Mouse (Mus musculus) gastrocnemius, postnatal 36 days (tissue): ENCODE results near the gene Ttll6. TPM values are rescaled to one million over a fixed set of nuclear protein-coding genes. Genes with fewer than 3 reads are reported as not detected.
A peak's percentile ranks its signal among the peaks of the same experiment; 100 is the strongest.
"Not testable (repeated sequence)": the region's sequence is repeated elsewhere in the genome, so short reads cannot be mapped to it uniquely, and the experiment has no call there.

Experiments used
- DNase-seq, 2 experiments: peaks; one replicate each; pipeline ENCODE4 v3.0.0; 2022
- intact Hi-C: fragments of 180-260 bp; cut with DNase I; formaldehyde crosslinking; loops from one replicate; pipeline ENCODE4 v1.15.1; 2025
- long read RNA-seq, 2 experiments: library from polyadenylated mRNA; stranded (forward); transcript quantifications; one replicate each; pipeline ENCODE4 v2.0.0; 2021
- total RNA-seq, 2 experiments: library from RNA; stranded (reverse); gene quantifications; 2 replicates each; pipeline ENCODE4 v1.2.3; 2021

The Ttll6 gene
- not detected for total RNA-seq
- long read RNA-seq, experiment 1: 0 reads
- long read RNA-seq, experiment 2: 0 reads

DNA sequence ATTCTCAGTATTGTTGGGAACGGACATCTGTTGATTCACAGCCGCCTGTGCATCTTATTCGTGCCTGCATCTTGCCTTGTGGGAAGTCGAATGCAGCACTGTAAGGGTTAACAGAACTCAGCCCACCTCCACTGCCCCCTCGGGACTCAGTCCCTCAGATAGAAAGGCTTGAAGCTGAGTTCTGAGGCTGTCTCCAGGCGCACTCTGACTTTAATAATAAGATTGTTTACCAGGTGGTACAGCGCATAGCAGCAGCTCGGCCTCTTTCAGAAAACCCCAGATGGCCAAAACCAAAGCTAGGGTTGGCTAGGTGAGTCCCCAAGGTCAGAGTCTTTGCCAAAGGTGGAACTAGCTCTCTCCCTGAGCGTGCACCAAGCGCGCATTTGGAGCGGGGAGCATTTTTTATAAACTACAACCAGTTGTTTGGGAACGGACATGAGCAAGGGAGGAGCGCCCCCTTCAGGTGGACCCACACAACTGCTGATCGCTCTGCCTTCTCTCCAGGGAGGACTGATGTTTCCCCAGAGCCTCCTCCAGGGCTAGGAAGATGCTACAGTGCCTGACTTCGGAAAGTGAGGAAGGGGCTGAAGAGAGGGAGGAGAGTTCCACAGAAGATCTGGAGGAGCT is at the start of gene Ttll6:
Ttll6 (plus strand) TSS at position 548 of the 627 bp plus-strand sequence.
- DNase-seq: peak in 1 of 2 experiments; percentile 9
- intact Hi-C loops: no loop called here

DNA sequence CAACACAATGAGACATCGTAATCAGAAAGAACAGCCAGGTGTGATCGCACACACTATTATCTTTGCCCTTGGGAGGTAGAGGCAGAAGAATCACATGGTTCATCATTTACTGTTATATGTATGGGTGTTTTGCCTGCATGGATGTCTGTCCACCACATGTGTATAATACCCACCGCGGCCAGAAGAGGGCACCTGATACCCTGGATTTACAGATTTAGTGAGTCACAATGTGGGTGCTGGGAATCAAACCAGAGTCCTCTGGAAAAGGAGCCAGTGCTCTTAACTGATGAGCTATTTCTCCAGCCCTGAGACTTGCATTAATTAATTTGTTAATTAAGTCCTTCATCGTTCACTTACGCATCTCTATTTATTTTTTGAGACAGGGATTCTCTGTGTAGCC is 45.6 kb upstream of the Ttll6 start:
- intact Hi-C loops: no loop called here
- no peak for DNase-seq

DNA sequence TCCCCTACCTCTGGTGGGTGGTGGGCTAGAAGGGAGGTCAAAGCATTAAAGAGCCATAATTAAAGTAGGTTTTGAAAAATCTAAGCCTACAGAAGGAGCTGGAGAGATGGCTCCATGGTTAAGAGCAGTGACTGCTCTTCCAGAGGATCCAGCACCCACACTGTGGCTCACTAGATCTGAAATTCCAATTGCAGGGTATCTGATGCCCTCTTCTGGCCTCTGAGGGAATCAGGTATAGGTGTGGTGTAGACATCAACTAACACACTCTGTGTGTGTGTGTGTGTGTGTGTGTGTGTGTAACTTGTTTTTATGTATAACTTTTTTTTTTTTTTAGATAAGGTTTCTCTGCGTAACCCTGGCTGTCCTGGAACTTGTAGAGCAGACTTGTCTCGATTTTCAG is 42.5 kb upstream of the Ttll6 start:
- intact Hi-C loops: loop anchor here (5.0 to 10.0 kb wide), 3 partner anchors 36 to 216 kb away; no protein-coding TSS in a partner anchor
- no peak for DNase-seq

DNA sequence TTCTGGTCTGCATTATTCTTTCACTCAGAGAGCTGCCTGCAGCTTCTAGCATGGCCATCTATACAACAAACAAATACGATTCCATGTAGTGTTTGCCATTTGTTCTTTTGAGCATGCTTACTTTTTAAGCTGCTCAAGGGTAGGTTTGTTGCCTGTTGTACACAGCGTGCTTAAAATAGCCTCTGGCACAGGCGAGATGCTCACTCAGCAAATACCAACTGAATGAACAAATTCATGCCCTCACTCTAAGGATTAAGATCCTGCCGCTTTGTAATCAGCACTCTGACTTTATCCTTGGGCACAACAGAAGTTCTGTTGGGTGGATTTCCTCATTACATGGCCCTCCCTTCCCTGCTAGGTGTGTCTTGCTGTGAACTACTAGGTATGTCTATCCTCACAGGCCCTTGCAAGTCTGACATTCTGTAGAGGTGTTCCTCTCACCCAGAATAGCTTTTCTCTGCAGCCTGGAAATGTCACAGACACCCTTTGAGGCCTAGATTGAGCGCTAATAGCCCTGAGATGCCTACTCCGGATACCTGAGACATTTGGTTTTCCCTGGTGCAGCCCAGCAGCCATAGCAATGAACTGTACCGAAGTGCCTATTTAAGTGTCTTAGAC is 40.8 kb upstream of the Ttll6 start:
- intact Hi-C loops: loop anchor here (5.0 to 10.0 kb wide), 3 partner anchors 35 to 218 kb away; no protein-coding TSS in a partner anchor
- DNase-seq: no peak

- intact Hi-C loops: loop anchor here (5.0 to 10.0 kb wide), 3 partner anchors 34 to 219 kb away; no protein-coding TSS in a partner anchor
- DNase-seq: peak in 1 of 2 experiments; percentile 26
Observed at GRCm38 (mm10) chr11:96093361-96093760, 40.2 kb upstream of the Ttll6 start.

DNA sequence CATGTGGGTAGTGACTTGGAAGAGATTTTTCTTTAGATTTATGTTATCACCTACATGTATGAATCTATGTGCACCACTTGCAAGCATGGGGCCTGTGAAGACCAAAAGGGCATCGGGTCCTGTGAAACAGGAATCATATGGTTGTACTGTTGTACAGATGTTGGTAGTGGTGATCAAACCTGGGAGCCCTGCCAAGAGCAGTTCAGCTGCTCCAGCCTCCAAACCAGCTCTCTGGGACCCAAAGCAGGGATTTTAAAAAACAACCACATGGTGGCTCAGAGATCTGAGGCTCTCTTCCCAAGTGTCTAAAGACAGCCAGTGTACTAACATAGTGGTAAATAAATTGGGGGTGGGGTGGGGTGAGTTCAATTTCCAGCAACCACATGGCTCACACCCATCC is 25.2 kb upstream of the Ttll6 start:
- no peak for DNase-seq
- intact Hi-C loops: no loop called here

DNA sequence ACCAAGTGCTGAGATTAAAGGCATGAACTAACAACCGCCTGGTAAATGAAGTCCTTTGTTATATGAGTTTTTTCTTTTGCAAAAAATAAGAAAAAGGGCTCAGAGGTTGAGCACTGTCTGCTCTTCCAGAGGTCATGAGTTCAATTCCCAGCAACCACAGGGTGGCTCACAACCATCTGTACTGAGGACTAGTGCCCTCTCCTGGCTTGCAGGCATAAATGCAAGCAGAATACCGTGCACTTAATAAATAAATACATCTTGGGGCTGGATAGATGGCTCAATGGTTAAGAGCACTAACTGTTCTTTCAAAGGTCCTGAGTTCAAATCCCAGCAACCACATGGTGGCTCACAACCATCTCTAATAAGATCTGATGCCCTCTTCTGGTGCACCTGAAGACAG is 22.6 kb upstream of the Ttll6 start:
- DNase-seq, intact Hi-C loops: not testable (repeated sequence)

- intact Hi-C loops: no loop called here
- no peak for DNase-seq
Observed at GRCm38 (mm10) chr11:96111751-96112150, 21.8 kb upstream of the Ttll6 start, which contains the start of gene Calcoco2. Calcoco2 (minus strand) TSS chr11:96111964.

DNA sequence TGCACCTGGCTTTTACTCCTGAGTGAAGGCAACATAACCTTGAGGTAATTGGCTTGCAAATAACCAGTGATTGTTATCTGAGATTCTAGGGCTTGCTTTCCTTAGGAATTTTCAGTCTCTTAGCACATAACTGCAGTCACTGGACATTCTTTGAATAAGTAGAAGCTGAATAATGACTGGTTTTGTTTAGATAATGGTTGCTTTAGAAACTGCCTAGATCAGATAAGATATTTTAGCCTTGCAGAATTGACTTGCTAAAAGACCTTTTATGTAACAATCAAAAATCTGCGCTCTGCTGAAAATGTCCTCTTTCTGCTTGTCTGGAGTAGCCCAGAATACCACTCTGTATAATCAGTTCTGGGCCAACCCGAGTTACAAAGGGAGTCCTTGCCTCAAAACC is 19.5 kb upstream of the Ttll6 start:
- intact Hi-C loops: no loop called here
- DNase-seq: no peak

GRCm38 (mm10) chr11:96115416-96115815 is 18.2 kb upstream of the Ttll6 start:
- no peak for DNase-seq
- intact Hi-C loops: no loop called here

DNA sequence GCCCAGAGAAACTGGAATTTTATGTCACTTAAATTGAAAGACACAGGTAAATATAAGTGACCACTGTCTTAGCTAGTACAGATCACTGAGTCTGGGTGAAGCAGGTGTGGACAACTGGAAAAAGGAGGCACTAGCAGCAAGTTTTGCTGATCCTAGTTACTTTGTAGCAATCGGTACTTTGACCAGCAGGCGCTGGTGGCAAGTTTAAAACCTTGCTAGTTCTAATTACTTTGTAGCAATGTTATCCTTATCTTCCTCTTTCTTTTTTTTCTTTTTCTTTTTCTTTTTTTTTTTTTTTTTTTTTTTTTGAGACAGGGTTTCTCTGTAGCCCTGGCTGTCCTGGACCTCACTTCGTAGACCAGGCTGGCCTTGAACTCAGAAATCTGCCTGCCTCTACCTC is 17.5 kb upstream of the Ttll6 start:
- no peak for DNase-seq
- intact Hi-C loops: no loop called here

DNA sequence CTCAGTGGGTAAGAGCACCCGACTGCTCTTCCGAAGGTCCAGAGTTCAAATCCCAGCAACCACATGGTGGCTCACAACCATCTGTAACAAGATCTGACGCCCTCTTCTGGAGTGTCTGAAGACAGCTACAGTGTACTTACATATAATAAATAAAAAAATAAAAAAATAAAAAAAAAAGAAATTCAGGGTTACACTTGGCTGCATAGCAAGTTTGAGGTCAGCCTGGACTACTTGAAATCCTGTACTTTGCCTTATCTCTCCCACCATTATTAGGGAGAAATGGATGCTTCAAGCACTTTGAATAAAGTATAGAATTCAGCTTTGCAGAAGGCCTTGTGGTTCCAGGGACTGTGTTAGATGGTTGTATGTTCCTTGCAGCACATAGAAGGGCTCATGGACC is 16.7 kb upstream of the Ttll6 start:
- intact Hi-C loops: not testable (repeated sequence)

GRCm38 (mm10) chr11:96119401-96119800 is 14.2 kb upstream of the Ttll6 start:
- intact Hi-C loops: no loop called here
- DNase-seq: no peak

More for the DNA sequence above, 16.7 kb upstream of the Ttll6 start:
- DNase-seq: not testable (repeated sequence)

DNA sequence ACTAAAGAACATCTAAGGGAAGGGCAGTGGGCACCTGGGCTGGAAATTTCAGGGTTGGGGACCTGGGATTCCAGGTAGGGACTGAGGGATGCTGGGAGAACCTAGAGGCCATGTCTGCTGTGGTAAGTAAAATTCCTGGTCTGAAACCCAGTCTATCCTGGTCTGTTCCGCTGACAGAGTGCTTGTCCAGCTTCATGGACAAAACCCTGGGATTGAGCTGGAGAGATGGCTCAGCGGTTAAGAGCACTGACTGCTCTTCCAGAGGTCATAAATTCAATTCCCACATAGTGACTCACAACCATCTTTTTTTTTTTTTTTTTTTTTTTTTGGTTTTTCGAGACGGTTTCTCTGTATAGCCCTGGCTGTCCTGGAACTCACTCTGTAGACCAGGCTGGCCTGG is 10.8 kb upstream of the Ttll6 start:
- DNase-seq: not testable (repeated sequence)
- intact Hi-C loops: loop anchor here (10.0 kb wide), 1 partner anchor 248 kb away; no protein-coding TSS in a partner anchor

DNA sequence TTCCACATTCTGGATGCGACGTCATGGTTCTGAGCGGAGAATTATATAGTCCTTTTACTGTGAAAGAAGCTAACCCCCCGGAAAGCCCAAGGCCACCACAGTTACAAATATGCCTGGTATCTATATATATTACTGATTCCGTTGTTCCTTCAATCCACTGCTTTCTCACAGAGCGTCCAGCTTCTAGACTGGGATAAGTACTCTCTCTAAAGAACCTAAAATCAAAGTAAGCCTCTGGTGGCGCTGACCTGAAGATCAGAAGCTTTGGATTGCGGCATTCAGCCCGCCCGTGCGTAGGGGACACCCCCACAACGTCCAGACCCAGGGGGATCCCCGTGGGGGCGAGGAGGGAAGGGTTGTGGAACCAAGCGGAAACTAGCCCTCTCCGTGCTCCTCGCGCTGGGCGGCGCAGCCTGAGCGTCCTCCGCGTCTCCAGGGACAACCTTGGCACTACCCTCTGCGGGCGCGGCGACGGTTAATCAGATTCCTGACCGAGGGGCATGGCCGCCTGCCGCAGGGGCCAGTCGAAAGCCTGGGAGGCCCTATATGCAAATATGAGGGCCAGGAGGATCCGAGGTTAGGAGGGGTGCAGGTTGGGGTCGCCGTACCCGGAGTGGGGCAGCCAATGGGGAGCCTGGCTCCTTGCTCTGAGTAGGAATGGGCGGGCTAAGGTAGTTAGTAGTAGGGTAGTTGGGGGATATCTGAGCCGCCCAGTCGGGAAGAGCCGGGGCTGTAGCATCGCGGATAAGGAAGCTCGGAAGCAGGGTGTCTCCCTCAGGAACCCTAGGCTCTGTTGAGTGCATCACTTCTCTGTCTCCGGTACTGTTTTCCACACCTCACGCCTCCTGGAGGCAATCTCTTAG is 9.3 kb upstream of the Ttll6 start:
- no peak for DNase-seq
- intact Hi-C loops: loop anchor here (10.0 kb wide), 1 partner anchor 249 kb away; no protein-coding TSS in a partner anchor

DNA sequence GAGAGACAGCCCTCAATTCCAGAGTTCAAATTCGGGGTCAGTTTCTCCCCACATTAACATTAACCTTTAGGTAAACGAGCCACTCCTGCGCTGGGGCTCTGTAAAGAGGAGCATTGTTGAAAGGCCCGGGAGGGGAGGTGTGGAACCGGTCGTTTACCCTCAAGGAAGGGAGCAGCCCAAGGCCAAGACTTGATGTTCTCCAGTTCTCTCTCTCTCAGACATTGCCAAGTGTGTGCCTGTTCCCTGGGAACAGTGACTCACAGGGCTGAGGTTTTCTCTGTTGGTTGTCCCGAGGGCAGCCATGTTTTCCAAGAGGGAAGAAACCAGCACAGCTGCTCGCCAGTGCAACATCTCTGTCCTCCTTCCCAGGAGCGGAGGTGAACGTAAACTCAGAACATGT is 3.0 kb upstream of the Ttll6 start:
- intact Hi-C loops: no loop called here
- DNase-seq: no peak

- intact Hi-C loops: no loop called here
- no peak for DNase-seq
Observed at GRCm38 (mm10) chr11:96135847-96136246, 2.3 kb downstream of the Ttll6 start.

GRCm38 (mm10) chr11:96140726-96141175 is 7.2 kb downstream of the Ttll6 start:
- intact Hi-C loops: no loop called here
- no peak for DNase-seq

- intact Hi-C loops: loop anchor here (2.0 kb wide), 1 partner anchor 89 kb away; no protein-coding TSS in a partner anchor
- no peak for DNase-seq
Observed at GRCm38 (mm10) chr11:96143766-96144165, 10.2 kb downstream of the Ttll6 start.

- DNase-seq: peak; percentile 35 to 41
- intact Hi-C loops: loop anchor here (2.0 kb wide), 1 partner anchor 87 kb away; no protein-coding TSS in a partner anchor
Observed at GRCm38 (mm10) chr11:96145622-96146270, 12.2 kb downstream of the Ttll6 start.
